36 mouse cellular contexts compared by ENCODE assay signal in the genomic region with DNA sequence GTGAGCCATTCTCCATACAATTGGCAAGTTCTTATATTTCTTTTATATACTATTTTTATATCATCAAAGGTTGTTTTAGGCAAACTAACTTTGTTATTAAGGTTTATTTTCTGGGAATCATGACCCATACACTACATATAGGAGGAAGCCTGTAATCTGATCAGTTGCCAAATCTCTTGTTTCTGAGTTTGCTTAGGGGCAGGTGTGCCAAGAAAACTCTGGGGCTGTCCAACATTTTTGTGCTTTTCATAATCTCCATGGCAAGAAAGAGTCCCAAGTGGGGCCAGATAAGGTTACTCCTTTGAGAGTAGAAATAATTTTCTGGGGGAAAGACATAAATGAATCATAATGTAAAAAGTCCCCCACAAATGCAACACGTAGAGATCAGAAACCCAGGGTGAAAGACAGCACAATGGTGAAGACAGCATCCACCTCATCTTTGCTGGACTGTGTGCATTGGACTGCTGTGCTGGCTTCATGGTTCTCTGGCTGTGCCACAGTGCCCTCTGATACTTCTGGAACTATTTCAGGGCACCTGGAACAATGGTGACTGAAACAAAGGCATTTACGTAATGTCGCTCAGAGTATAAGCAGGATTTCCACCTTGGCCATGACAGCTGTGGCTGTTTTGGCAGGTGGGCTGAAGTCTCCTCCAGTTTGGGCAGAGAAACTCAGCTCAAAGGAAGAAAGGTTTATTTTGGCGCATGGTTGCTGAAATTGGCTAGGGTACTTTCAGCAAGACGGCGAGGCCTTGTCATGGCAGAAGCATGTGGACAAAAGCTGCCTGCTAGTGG. TPM values are rescaled to one million over a fixed set of nuclear protein-coding genes. Genes with fewer than 3 reads are reported as not detected.
DNase-seq lines count a peak whose midpoint lies in the region; ATAC-seq and TF ChIP-seq lines count a peak whose summit lies in the region.
"Had no signal": no experiment of that assay in that cellular context is flagged by ENCODE, and none has a peak within 500 bp of the region (broad histone marks: within the 10 kb centered on the region; RNA-seq: fewer than 3 reads in every experiment).

No protein-coding gene starts in this region.

- 89% methylated on average over 6 of the region's 6 CpGs for WGBS in lung, embryonic 14.5 days

- no peak overlapping the region for H3K4me3 ChIP-seq in lung, embryonic 14.5 days (ENCODE audit: low read depth, low read length)
- H3K4me3 ChIP-seq: embryonic facial prominence, embryonic 15.5 days; forebrain, embryonic 12.5 days; forebrain, embryonic 15.5 days; heart, embryonic 12.5 days; heart, embryonic 15.5 days had no signal

- no peak overlapping the region for H3K27ac ChIP-seq in lung, embryonic 14.5 days (ENCODE audit: low read depth)
- H3K27ac ChIP-seq: embryonic facial prominence, embryonic 15.5 days; forebrain, embryonic 12.5 days; forebrain, embryonic 15.5 days; heart, embryonic 15.5 days; hindbrain, embryonic 14.5 days had no signal

- H3K4me1 ChIP-seq in lung, embryonic 14.5 days (ENCODE audit: insufficient read depth): no peaks in the 10 kb centered on the region
- H3K4me1 ChIP-seq: embryonic facial prominence, embryonic 15.5 days; forebrain, embryonic 12.5 days; forebrain, embryonic 15.5 days; heart, embryonic 12.5 days; heart, embryonic 15.5 days had no signal

- H3K27me3 ChIP-seq in lung, embryonic 14.5 days (ENCODE audit: insufficient read depth, low read length): no peaks in the 10 kb centered on the region
- H3K27me3 ChIP-seq: embryonic facial prominence, embryonic 15.5 days; forebrain, embryonic 12.5 days; forebrain, embryonic 15.5 days; heart, embryonic 12.5 days; heart, embryonic 15.5 days had no signal

- ATAC-seq in lung, embryonic 14.5 days (ENCODE audit: insufficient read depth): no peak
- ATAC-seq in megakaryocyte progenitor cell, adult 5-6 weeks (replicated peaks; ENCODE audit: poor library complexity): no peak
- ATAC-seq: activated CD4-positive, CD25-positive, alpha-beta regulatory T cell, adult 4 months; CD4-positive, CD25-positive, alpha-beta regulatory T cell, adult 4 months; forebrain, embryonic 15.5 days; intestine, postnatal 0 days had no signal

- no peak overlapping the region for H3K4me2 ChIP-seq in lung, embryonic 14.5 days
- H3K4me2 ChIP-seq: embryonic facial prominence, embryonic 15.5 days; forebrain, embryonic 12.5 days; forebrain, embryonic 15.5 days; heart, embryonic 12.5 days; heart, embryonic 15.5 days; hindbrain, embryonic 14.5 days had no signal

- no peaks in the 10 kb centered on the region for H3K9me3 ChIP-seq in lung, embryonic 14.5 days (ENCODE audit: low read depth, low read length)
- H3K9me3 ChIP-seq: embryonic facial prominence, embryonic 15.5 days; forebrain, embryonic 12.5 days; forebrain, embryonic 15.5 days; heart, embryonic 15.5 days had no signal

- no peak for TF ChIP-seq CTCF in lung, embryonic 14.5 days (IDR thresholded peaks at IDR 0.05; ENCODE audit: low read depth)

- H3K36me3 ChIP-seq in lung, embryonic 14.5 days (ENCODE audit: insufficient read depth): no peaks in the 10 kb centered on the region
- H3K36me3 ChIP-seq: embryonic facial prominence, embryonic 15.5 days; forebrain, embryonic 12.5 days; forebrain, embryonic 15.5 days; heart, embryonic 12.5 days; heart, embryonic 15.5 days had no signal

- peak; percentile 9 for DNase-seq in adrenal gland, postnatal 14 days
- no peak for DNase-seq in adrenal gland, adult 8-10 months
- peak; percentile 7 for DNase-seq in lung, embryonic 14.5 days
- DNase-seq in lung, postnatal 10 days: no peak
- peak; percentile 89 for DNase-seq in fat pad, adult 2 months (ENCODE audit: extremely low read depth, low read depth, low spot score)
- DNase-seq in gastrocnemius, postnatal 10 days: no peak
- DNase-seq: adrenal gland, postnatal 36 days; cerebellum, adult 11-12 months; cerebellum, adult 8-10 months; cerebellum, postnatal 10 days; cerebellum, postnatal 36 days; embryo, embryonic 11 days; gastrocnemius, postnatal 36 days; heart, adult 18-20 months; heart, postnatal 14 days; heart, postnatal 4 days; kidney, adult 8-10 months had no signal

- H3K9ac ChIP-seq in lung, embryonic 14.5 days: no peak overlapping the region
- H3K9ac ChIP-seq: embryonic facial prominence, embryonic 15.5 days; forebrain, embryonic 12.5 days; forebrain, embryonic 15.5 days; heart, embryonic 12.5 days; heart, embryonic 15.5 days; hindbrain, embryonic 14.5 days had no signal

RNA-seq across cellular contexts. Expression of a gene that starts 1.1 kb away (rescaled TPM):
- not detected in 2 replicates for total RNA-seq in adrenal gland, postnatal 14 days (2021)
- total RNA-seq in adrenal gland, adult 8-10 months (2022): not detected
- not detected in 2 replicates for polyA plus RNA-seq in lung, embryonic 14.5 days (2014; fragmentation: Nextera tagmentation; extraction: Ambion mirVana)
- total RNA-seq in gastrocnemius, postnatal 10 days (2021): not detected
- 0.44 and 1.2 TPM in 2 replicates for total RNA-seq in megakaryocyte progenitor cell, adult 5-6 weeks (2015)
- not detected in 2 replicates for total RNA-seq in megakaryocyte progenitor cell, adult 5-6 weeks (2017)
- total RNA-seq: adrenal gland, adult 18-20 months; adrenal gland, postnatal 36 days; gastrocnemius, adult 8-10 months; gastrocnemius, postnatal 36 days; heart, adult 18-20 months; heart, postnatal 14 days; heart, postnatal 4 days; MEL had no signal
- polyA plus RNA-seq: brain, embryonic 14.5 days; C2C12; CD4-positive, CD25-positive, alpha-beta regulatory T cell, adult 4 months; cortical plate, adult 2 months; embryonic facial prominence, embryonic 11.5 days; embryonic facial prominence, embryonic 15.5 days; forebrain, embryonic 12.5 days; forebrain, embryonic 15.5 days; heart, embryonic 12.5 days; heart, embryonic 15.5 days; hindbrain, embryonic 11.5 days; hindbrain, embryonic 14.5 days; intestine, embryonic 14.5 days; intestine, postnatal 0 days had no signal

RNA-seq across cellular contexts. Expression of a gene that starts 2.6 kb away (rescaled TPM):
- not detected in 2 replicates for total RNA-seq in adrenal gland, postnatal 14 days (2021)
- total RNA-seq in adrenal gland, adult 8-10 months (2022): 1 to 10 TPM in 2 of 4 experiments, under 1 TPM in 2; 0.67 to 1.1 (median 0.91) TPM
- 0.33 and 0.51 TPM in 2 replicates for polyA plus RNA-seq in lung, embryonic 14.5 days (2014; fragmentation: Nextera tagmentation; extraction: Ambion mirVana)
- total RNA-seq in gastrocnemius, postnatal 10 days (2021): not detected
- 99.8 and 229 TPM in 2 replicates for total RNA-seq in megakaryocyte progenitor cell, adult 5-6 weeks (2015)
- 37.9 and 120 TPM in 2 replicates for total RNA-seq in megakaryocyte progenitor cell, adult 5-6 weeks (2017)
- total RNA-seq: adrenal gland, postnatal 36 days; gastrocnemius, adult 8-10 months; gastrocnemius, postnatal 36 days; heart, adult 18-20 months; heart, postnatal 14 days; MEL had no signal
- polyA plus RNA-seq: C2C12; CD4-positive, CD25-positive, alpha-beta regulatory T cell, adult 4 months had no signal

RNA-seq across cellular contexts. Expression of a gene that starts 15.8 kb away (rescaled TPM):
- total RNA-seq in adrenal gland, postnatal 14 days (2021): not detected in 2 replicates
- 1 to 10 TPM in 1 of 4 experiments, under 1 TPM in 2, not detected in 1; 0.52 to 1.4 (median 0.59) TPM for total RNA-seq in adrenal gland, adult 8-10 months (2022)
- 0.59 and 1.3 TPM in 2 replicates for polyA plus RNA-seq in lung, embryonic 14.5 days (2014; fragmentation: Nextera tagmentation; extraction: Ambion mirVana)
- not detected for total RNA-seq in gastrocnemius, postnatal 10 days (2021)
- 19.6 and 29.1 TPM in 2 replicates for total RNA-seq in megakaryocyte progenitor cell, adult 5-6 weeks (2015)
- total RNA-seq in megakaryocyte progenitor cell, adult 5-6 weeks (2017): 16.7 and 37.1 TPM in 2 replicates
- total RNA-seq: adrenal gland, adult 18-20 months; gastrocnemius, adult 8-10 months; gastrocnemius, postnatal 36 days; heart, adult 18-20 months; heart, postnatal 14 days; heart, postnatal 4 days; MEL had no signal
- polyA plus RNA-seq: C2C12; embryonic facial prominence, embryonic 11.5 days; forebrain, embryonic 12.5 days had no signal

RNA-seq across cellular contexts. Expression of a gene that starts 53.7 kb away (rescaled TPM):
- total RNA-seq in adrenal gland, postnatal 14 days (2021): 9.5 and 14.4 TPM in 2 replicates
- total RNA-seq in adrenal gland, adult 8-10 months (2022): 10 to 100 TPM; 11.5 to 22.0 (median 14.3) TPM
- 4.8 and 7.2 TPM in 2 replicates for polyA plus RNA-seq in lung, embryonic 14.5 days (2014; fragmentation: Nextera tagmentation; extraction: Ambion mirVana)
- total RNA-seq in gastrocnemius, postnatal 10 days (2021): 1 to 10 TPM; 3.3 to 3.4 TPM
- total RNA-seq in megakaryocyte progenitor cell, adult 5-6 weeks (2015): 13.6 and 25.2 TPM in 2 replicates
- total RNA-seq in megakaryocyte progenitor cell, adult 5-6 weeks (2017): 13.3 and 15.1 TPM in 2 replicates
- total RNA-seq: MEL had no signal
- polyA plus RNA-seq: C2C12; CD4-positive, CD25-positive, alpha-beta regulatory T cell, adult 4 months had no signal

RNA-seq across cellular contexts. Expression of a gene that starts 57.2 kb away (rescaled TPM):
- total RNA-seq in adrenal gland, postnatal 14 days (2021): 1.3 and 1.7 TPM in 2 replicates
- 10 to 100 TPM in 1 of 4 experiments, 1 to 10 TPM in 3; 1.4 to 12.0 (median 5.6) TPM for total RNA-seq in adrenal gland, adult 8-10 months (2022)
- 0.76 and 2.8 TPM in 2 replicates for polyA plus RNA-seq in lung, embryonic 14.5 days (2014; fragmentation: Nextera tagmentation; extraction: Ambion mirVana)
- total RNA-seq in gastrocnemius, postnatal 10 days (2021): 1 to 10 TPM; 1.5 to 1.7 TPM
- 3.0 and 6.0 TPM in 2 replicates for total RNA-seq in megakaryocyte progenitor cell, adult 5-6 weeks (2015)
- 1.7 TPM in 1 of 2 replicates, not detected in the other for total RNA-seq in megakaryocyte progenitor cell, adult 5-6 weeks (2017)
- total RNA-seq: heart, postnatal 4 days; MEL had no signal
- polyA plus RNA-seq: activated CD4-positive, CD25-positive, alpha-beta regulatory T cell, adult 4 months; brain, embryonic 14.5 days; C2C12; CD4-positive, CD25-positive, alpha-beta regulatory T cell, adult 4 months; forebrain, embryonic 12.5 days; forebrain, embryonic 15.5 days; heart, embryonic 12.5 days had no signal

Comparison
In these comparisons a context has a peak if more than half of its experiments do, and no peak if none do; other contexts are left out.
1. DNase-seq: peak in adrenal gland, postnatal 14 days (single experiment), lung, embryonic 14.5 days (single experiment) and fat pad, adult 2 months (single experiment); none in adrenal gland, adult 8-10 months (single experiment), lung, postnatal 10 days (single experiment) and gastrocnemius, postnatal 10 days (single experiment).
2. RNA of a gene that starts 2.6 kb away (total RNA-seq): 37.9 to 229 TPM in megakaryocyte progenitor cell, adult 5-6 weeks; 0.67 to 1.1 TPM in adrenal gland, adult 8-10 months, not detected in gastrocnemius, postnatal 10 days and not detected in adrenal gland, postnatal 14 days; every median in the first group is over 10 times any median in the second.
3. RNA of a gene that starts 15.8 kb away (total RNA-seq): 16.7 to 37.1 TPM in megakaryocyte progenitor cell, adult 5-6 weeks; 0.52 to 1.4 TPM in adrenal gland, adult 8-10 months, not detected in gastrocnemius, postnatal 10 days and not detected in adrenal gland, postnatal 14 days; every median in the first group is over 4 times any median in the second.